Mouse (Mus musculus) CH12.LX (cell line): ENCODE measurements around the gene Mta2.

ENCODE experiments used
- CTCF ChIP-seq, 2 experiments: IDR thresholded peaks in 1 of 2; conservative IDR thresholded peaks in 1 of 2; 2 replicates each; pipeline ENCODE4 v1.5.1; 2011 to 2012; ENCODE audit warnings: low read depth in 2 of 2, low read length in 2 of 2, improper control_type of control experiment in 1 of 2, inconsistent platforms in 1 of 2, mild to moderate bottlenecking in 1 of 2, moderate library complexity in 1 of 2
- MAFK ChIP-seq: IDR thresholded peaks from 2 replicates; pipeline ENCODE4 v1.6.1; 2011; ENCODE audit warnings: low read length, improper control_type of control experiment; ENCODE audit not compliant: insufficient replicate concordance
- POLR2A ChIP-seq: IDR thresholded peaks from 2 replicates; pipeline ENCODE4 v1.6.1; 2011; ENCODE audit warnings: low read depth, mild to moderate bottlenecking, improper control_type of control experiment, low read length
- TCF12 ChIP-seq: IDR thresholded peaks from 2 replicates; pipeline ENCODE4 v1.6.1; 2014; ENCODE audit warnings: low read depth, mild to moderate bottlenecking, inconsistent platforms, low read length, improper control_type of control experiment

DNA sequence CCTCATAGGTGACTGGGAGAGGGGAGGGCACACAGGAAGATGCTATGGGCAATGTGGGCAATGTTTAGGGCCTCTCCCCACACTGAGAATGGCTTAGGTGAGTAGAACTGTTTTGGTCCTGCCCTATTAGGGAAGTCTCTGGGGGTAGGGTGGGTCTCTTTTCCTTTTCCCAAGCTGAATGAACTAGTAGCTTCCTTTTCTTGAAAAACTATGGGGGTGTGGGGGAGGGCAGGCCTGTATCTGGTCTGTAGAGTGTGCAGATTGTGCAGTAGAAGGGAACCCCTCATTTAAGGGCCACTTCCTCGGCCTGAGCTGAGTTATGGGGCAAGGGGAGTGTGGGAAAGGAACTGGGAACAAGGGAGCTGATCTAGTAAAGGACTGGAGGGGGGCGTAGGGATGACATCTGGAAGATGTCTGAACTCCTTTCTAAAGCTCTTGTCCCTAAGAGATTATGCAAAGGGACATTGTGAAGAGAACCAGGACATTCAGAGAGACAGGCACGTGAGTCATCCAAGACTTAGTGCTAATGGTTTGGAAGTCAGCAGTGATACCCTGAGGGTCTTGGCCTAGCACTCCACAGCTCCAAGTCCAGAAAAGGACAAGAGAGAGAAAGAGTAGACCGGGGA lies 49.7 kb downstream of the Mta2 start:
- no peak for TF ChIP-seq TCF12
- TF ChIP-seq CTCF (conservative IDR thresholded peaks at IDR 0.05 in 1 of 2, IDR thresholded peaks at IDR 0.05 in 1 of 2; ENCODE audit: low read depth in 2 of 2, low read length in 2 of 2): no peak
- no peak for TF ChIP-seq POLR2A
- no peak for TF ChIP-seq MAFK
